Mouse (Mus musculus) brain, adult 10 weeks (tissue): Measurements from ENCODE around the gene Spryd7. TPM values are rescaled to one million over a fixed set of nuclear protein-coding genes. Genes with fewer than 3 reads are reported as not detected.

Source experiments
- polyA plus RNA-seq: library from polyadenylated mRNA; stranded (reverse); fragments of 350-450 nt; fragmentation: Illumina TruSeq; extraction: RNeasy Lipid Tissue Mini Kit (QIAGEN cat#74804); gene quantifications from one replicate; pipeline ENCODE4 v1.2.3, GENCODE M21; 2015; ENCODE audit warnings: low read depth, low replicate concordance

Spryd7 gene
- polyA plus RNA-seq: 79.1 TPM

DNA sequence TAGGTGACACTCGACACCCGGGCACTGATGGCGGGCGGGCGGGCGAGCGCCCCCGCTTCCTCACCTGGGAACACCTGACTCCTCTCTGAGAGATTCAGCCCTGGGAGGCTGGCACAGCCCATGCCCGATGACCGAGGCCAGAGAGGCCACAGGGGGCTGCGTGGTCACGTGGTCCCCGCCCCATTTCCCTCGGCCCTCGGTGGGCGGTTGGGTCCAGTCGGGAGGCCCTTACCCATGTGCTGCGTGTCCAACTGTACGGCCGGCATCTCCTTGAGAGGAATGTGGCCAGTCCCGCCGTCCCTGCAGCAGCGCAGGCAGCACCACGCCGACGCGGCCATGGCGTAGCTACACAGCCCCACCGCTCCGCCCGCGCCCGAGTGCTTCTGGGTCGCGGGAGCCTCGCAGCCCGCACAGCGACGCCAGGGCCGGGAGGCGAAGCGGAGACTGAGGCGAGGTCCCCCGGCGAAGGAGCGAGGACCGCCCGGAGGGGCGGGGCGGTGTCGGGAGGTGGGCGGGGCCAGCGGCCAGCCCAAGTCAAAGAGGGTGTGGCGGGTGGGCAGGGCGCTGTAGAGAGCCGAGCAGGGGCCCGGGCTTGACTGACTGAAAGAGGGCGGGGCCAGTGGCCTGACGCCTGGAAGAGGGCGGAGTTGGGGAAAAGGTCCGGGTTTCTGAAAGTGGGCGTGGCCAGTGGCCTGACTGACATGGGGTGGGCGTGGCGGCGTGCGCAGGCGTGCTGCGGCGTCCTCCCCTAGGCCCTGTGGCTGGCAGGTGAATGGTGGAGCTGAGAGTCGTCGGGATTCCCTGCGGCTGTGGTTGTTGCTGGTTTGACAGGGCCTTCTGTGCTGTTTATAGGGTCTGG is at the start of gene Spryd7:
Spryd7 (minus strand) TSS at position 598 of the 859 bp plus-strand sequence.

DNA sequence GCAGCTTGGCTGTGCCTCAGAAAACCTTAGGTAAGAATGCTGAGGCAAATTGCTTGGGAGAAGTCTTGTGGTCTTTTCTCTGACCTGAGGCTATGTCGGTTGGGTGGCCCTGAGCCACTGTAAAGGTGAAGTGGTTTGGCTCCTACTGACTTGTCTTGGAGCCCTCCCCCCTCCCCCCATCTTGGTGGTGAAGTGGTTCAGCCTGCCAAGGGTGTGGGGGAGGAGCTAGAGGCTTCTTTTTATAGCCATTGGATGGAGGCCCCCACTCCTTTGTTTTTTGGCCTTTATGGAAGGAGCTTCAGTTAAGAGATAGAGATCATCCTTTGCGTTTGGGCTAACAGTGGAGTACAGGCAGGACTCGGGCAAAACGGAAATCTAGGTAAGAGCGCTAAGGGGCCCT is 41.3 kb upstream of the Spryd7 start, which contains the start of gene Trim13:
Trim13 (plus strand) TSS at position 280 of the 400 bp plus-strand sequence.

Other genes with a start within 250 kb of the Spryd7 start
- 0.62 TPM for gene Arl11, start 247.1 kb downstream of the Spryd7 start, polyA plus RNA-seq
- gene Ebpl, start 196.4 kb downstream of the Spryd7 start, polyA plus RNA-seq: 4.7 TPM
- gene Kpna3, start 117.0 kb downstream of the Spryd7 start, polyA plus RNA-seq: 69.3 TPM
- gene Trim13, start 41.4 kb upstream of the Spryd7 start, polyA plus RNA-seq: 18.3 TPM
- not detected for gene Kcnrg, start 50.6 kb upstream of the Spryd7 start, polyA plus RNA-seq